Mouse (Mus musculus): ENCODE data around the gene Mrpl21. TPM values are rescaled to one million over a fixed set of nuclear protein-coding genes. Genes with fewer than 3 reads are reported as not detected.

Gene Mrpl21
- total RNA-seq, 2 experiments from 2014 or later = 55.5 to 67.3 TPM

DNA sequence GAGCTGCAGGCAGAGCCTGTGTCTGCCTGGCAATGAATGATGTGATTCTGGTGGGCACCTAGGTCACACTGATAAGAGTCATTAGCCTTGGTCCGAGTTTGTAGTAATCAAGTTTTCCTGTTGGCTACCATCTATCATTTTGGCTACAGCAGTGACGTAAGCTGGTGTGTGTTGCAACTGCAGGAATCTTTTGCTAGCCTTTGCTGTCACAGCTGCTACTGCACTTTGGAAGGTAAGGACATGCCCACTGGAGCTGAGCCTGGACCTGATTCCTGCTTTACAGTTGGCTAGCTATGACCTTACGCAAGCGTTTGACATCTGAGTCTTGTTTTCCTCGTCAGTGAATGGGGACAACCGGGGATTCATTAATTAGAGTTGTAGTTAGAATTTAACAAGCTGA, 50.5 kb downstream of the Mrpl21 start:
- peak; percentile 76 for DNase-seq
- no peak for TF ChIP-seq CTCF (IDR thresholded peaks at IDR 0.05)
- intact Hi-C loops (cut with DNase I) = no loop called here
- Histone ChIP-seq H3K27ac (peak overlapping the region; percentile 82), H3K4me3 (no peak overlapping the region)

DNA sequence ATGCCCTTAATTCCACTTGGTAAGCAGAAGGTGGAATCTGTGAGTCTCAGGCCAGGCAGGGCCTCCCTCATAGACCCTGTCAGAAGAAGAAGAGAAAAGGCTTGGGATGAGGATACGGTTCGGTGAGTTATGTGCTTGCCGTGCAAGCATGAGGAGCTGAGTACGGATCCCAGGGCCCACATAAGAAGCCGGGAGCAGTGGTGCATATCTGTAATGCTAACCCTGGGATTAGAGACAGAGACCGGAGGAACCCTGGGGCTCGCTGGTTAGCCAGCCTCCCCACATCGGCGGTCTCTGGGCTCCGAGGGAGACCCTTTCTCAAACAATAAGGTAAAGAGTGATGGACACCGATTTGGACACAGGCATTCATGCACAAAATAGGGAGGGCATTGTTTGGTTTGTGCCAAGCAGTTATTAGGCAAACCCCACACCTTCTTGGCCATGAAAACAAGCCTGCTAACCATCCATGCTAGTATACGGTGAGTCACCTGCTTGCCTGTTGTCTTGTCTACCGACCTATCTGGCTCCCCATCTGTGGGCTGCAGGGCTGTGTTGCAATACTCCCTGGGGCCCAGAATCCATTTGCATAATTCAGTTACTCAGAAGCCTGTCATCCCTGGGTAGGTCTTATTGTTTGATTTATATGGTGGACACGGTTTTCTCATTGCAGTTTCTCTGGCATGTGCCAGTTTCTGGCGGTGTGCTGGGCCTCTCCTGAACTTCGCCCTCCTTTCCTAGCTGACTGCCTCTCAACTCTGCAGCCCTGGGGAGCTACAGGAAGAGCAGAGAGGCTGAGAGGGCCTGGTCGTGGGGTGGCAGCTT, 51.2 kb downstream of the Mrpl21 start:
- Histone ChIP-seq H3K27ac (peak overlapping the region; percentile 82), H3K4me3 (0 out of 2 replicates have a peak overlapping the region, but pooled peaks have one; percentile 13)
- DNase-seq = no peak
- intact Hi-C loops (cut with DNase I) = no loop called here
- TF ChIP-seq CTCF (IDR thresholded peaks at IDR 0.05) = no peak

DNA sequence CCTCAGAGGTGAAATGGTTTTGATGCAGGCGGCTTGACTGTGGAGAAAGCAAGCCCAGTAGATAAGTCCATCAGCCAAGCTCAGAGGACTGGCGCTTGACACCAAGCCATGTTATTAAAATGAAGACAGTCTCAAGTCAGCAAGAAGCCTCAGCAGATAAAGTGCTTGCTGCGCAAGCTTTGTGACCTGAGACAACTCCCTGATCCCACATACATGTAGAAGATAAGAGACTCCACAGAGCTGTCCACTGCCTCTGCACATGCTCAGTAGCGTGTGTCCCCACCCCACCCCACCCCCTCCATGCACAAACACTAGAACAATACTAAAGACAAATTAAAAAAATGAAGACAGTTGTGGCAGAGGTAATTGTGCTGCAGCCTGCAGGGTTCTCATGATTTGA, 51.8 kb downstream of the Mrpl21 start:
- intact Hi-C loops (cut with DNase I) = no loop called here
- peak overlapping the region; percentile 82 for H3K27ac ChIP-seq
- DNase-seq = no peak
- no peak for TF ChIP-seq CTCF (IDR thresholded peaks at IDR 0.05)
- no peak overlapping the region for H3K4me3 ChIP-seq

GRCm38 (mm10) chr19:3335917-3336316, 53.2 kb downstream of the Mrpl21 start:
- Histone ChIP-seq H3K4me3 (no peak overlapping the region), H3K27ac (no peak overlapping the region)
- TF ChIP-seq CTCF (IDR thresholded peaks at IDR 0.05) = no peak
- intact Hi-C loops (cut with DNase I) = no loop called here
- DNase-seq = no peak

GRCm38 (mm10) chr19:3336485-3337255, 54.0 kb downstream of the Mrpl21 start:
- H3K4me3 ChIP-seq = no peak overlapping the region
- no peak for DNase-seq
- intact Hi-C loops (cut with DNase I) = no loop called here
- TF ChIP-seq CTCF (IDR thresholded peaks at IDR 0.05) = no peak
- H3K27ac ChIP-seq = peak overlapping the region; percentile 16; the same call in 1 of the 2 replicates

DNA sequence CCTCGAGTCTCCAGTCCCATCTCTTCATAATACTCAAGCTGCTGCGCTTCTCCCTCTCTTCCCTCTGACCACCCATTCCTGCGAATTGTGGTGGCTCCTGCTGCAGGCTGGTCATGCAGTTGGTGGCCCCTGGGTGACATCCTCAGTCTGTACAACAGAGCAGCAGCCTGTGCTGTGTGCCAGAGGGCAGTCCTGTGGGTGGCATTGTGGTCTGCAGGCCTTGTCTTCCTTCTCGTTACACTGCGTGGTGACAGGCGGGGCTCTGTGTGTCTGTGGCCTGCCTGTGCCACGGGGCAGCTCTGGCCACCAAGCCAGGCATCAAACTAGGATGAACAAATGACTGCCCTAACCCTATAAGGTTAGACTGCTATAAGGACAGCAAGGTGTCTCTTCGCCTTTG, 56.5 kb downstream of the Mrpl21 start:
- no peak for DNase-seq
- no peak for TF ChIP-seq CTCF (IDR thresholded peaks at IDR 0.05)
- intact Hi-C loops (cut with DNase I) = no loop called here

GRCm38 (mm10) chr19:3341021-3341420, 58.3 kb downstream of the Mrpl21 start:
- no peak overlapping the region for H3K27ac ChIP-seq
- H3K4me3 ChIP-seq = no peak overlapping the region
- intact Hi-C loops (cut with DNase I) = no loop called here
- no peak for TF ChIP-seq CTCF (IDR thresholded peaks at IDR 0.05)
- DNase-seq = no peak

More for the DNA sequence above, 56.5 kb downstream of the Mrpl21 start:
- Histone ChIP-seq H3K27ac (no peak overlapping the region), H3K4me3 (no peak overlapping the region)

Small RNA genes lying within 50 kb of the gene (microRNA-seq; reads per million reads assigned to microRNA genes)
- not detected for gene Mir6984

Other genes with a start within 250 kb of the Mrpl21 start
- 1 to 10 TPM; 3.3 to 4.9 TPM for gene Ighmbp2, start 116 bp downstream of the Mrpl21 start, total RNA-seq (2021)
- gene Cpt1a, start 39.4 kb downstream of the Mrpl21 start, total RNA-seq (2021) = 1 to 10 TPM; 7.1 to 8.8 TPM
- under 1 TPM; 0.18 to 0.81 TPM for gene Tesmin, start 106.0 kb downstream of the Mrpl21 start, total RNA-seq (2021)
- gene Gal, start 131.6 kb downstream of the Mrpl21 start, total RNA-seq (2021) = under 1 TPM in 1 of 2 experiments, not detected in 1; 0.42 TPM